Mouse (Mus musculus) embryonic facial prominence, embryonic 14.5 days (tissue): ENCODE data around the gene Ulk1. TPM values are rescaled to one million over a fixed set of nuclear protein-coding genes. Genes with fewer than 3 reads are reported as not detected.
A peak's percentile ranks its signal among the peaks of the same experiment; 100 is the strongest.

Experiments
- ATAC-seq: fragments of 200-750 bp; cut with Nextera tagmentation; 2 replicates; pipeline ENCODE4 v1.8.0; 2017; ENCODE audit warnings: low read depth, moderate number of reproducible peaks, moderate TSS enrichment
- DNase-seq: peaks from one replicate; pipeline ENCODE4 v3.0.0-alpha.2; 2015; ENCODE audit warnings: low spot score
- H3K27ac ChIP-seq: fragments of 300-500 bp; sonication (generic); replicated peaks from 2 replicates; pipeline ENCODE4 v1.5.1; 2014; ENCODE audit warnings: low read depth, mild to moderate bottlenecking, low read length, moderate library complexity
- H3K27me3 ChIP-seq: fragments of 300-500 bp; sonication (generic); replicated peaks from 2 replicates; pipeline ENCODE4 v1.6.1; 2014; ENCODE audit warnings: low read length; ENCODE audit not compliant: control insufficient read depth, insufficient read depth
- H3K36me3 ChIP-seq: fragments of 300-500 bp; sonication (generic); 2 replicates; pipeline ENCODE4 v1.6.1; 2014; ENCODE audit warnings: low read length, mixed read lengths; ENCODE audit not compliant: control insufficient read depth, insufficient read depth
- H3K4me1 ChIP-seq: fragments of 300-500 bp; sonication (generic); 2 replicates; pipeline ENCODE4 v1.6.1; 2014; ENCODE audit warnings: antibody characterized with exemption, low read length; ENCODE audit not compliant: control insufficient read depth, insufficient read depth
- H3K4me2 ChIP-seq: fragments of 300-500 bp; sonication (generic); 2 replicates; pipeline ENCODE4 v1.6.1; 2014; ENCODE audit warnings: low read depth, mild to moderate bottlenecking, low read length, moderate library complexity, mixed read lengths
- H3K4me3 ChIP-seq: fragments of 300-500 bp; sonication (generic); 2 replicates; pipeline ENCODE4 v1.5.1; 2014; ENCODE audit warnings: low read depth, mild to moderate bottlenecking, low read length
- H3K9ac ChIP-seq: fragments of 300-500 bp; sonication (generic); 2 replicates; pipeline ENCODE4 v1.6.1; 2014; ENCODE audit warnings: low read depth, mild to moderate bottlenecking, low read length, moderate library complexity, mixed read lengths
- H3K9me3 ChIP-seq: fragments of 300-500 bp; sonication (generic); 2 replicates; pipeline ENCODE4 v1.6.1; 2016; ENCODE audit warnings: low read length; ENCODE audit not compliant: control insufficient read depth
- WGBS: fragments of 180-500 bp; shearing (Covaris S2); extraction: QIAGEN DNeasy Blood & Tissue Kit; methylation state at CpG from one replicate; pipeline ENCODE4 v1.1.7; 2014; 5-methylcytosine and 5-hydroxymethylcytosine counted together
- polyA plus RNA-seq: library from polyadenylated mRNA; unstranded; fragments of >200 nt; fragmentation: Nextera tagmentation; extraction: Ambion mirVana; gene quantifications from 2 replicates; pipeline ENCODE4 v1.2.1, GENCODE M21; 2014

The Ulk1 gene
- polyA plus RNA-seq, 1 experiment from 2014 or later, result 25.9 TPM

DNA sequence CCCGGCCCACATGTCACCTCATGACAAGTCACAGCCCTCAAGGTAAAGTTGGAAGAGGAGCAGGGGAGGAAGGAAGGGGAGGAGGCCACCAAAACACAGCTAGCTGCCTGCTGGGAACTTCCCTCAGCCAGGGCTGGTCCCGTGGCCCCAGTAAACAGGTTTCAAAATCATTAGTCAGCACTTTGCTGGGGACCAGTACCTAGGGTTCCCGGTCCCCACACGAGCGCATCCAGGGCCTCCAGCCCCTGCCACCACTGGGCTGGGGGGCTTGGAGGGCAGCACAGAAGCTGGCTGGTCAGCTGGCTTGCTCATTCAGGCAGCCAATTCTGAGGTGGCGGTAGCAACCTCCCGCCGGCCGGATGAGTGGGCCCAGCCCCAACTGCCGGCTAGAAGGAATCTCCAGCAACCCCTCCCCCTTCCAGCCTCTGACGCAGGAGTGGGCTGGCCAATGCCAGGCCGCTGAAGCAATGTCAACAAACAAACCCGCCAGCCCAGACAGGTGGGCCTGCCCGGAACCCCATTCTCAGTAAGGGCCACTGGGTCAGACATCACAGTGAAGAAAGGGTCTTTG, 1.8 kb downstream of the Ulk1 start:
- Histone ChIP-seq H3K4me2 (peak overlapping the region; percentile 97), H3K9ac (peak overlapping the region; percentile 96), H3K27ac (peak overlapping the region; percentile 6; the same call in 1 of the 2 replicates), H3K36me3 (peaks cover 23% of the 10 kb centered on the region; the same call in 1 of the 2 replicates), H3K4me3 (peak overlapping the region; percentile 92), H3K4me1 (peaks cover 7% of the 10 kb centered on the region), H3K9me3 (no peaks in the 10 kb centered on the region), H3K27me3 (no peaks in the 10 kb centered on the region)
- peak; percentile 91 for DNase-seq
- ATAC-seq, result peak; percentile 51
- 3% methylated on average over 14 of the region's 14 CpGs for WGBS

DNA sequence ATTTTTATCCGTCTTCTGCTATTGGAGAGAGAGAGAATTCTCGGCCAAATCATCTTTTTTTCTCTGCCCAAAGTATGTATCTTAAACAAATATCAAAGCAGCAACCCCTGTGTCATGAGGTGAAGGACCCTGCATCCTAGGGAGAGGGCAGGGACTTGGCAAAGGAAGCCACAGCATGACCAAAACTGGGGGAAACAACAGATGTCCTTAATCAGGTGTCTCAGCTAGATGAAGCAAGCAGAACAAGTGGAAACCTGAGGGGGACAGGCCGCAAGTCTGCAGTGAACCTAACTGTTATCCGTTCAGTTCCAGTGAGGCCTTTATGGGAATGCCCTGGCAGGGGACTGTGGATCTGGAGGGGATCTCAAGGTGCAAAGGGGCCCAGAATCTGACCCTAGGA, 2.4 kb downstream of the Ulk1 start:
- ATAC-seq (no peak), DNase-seq (no peak)
- peak overlapping the region; percentile 92 for H3K4me3 ChIP-seq
- H3K4me1 ChIP-seq, result peaks cover 7% of the 10 kb centered on the region
- no peaks in the 10 kb centered on the region for H3K9me3 ChIP-seq
- 0 out of 2 replicates have a peak overlapping the region, but pooled peaks have one; percentile 6 for H3K27ac ChIP-seq
- no peaks in the 10 kb centered on the region for H3K27me3 ChIP-seq
- H3K9ac ChIP-seq, result peak overlapping the region; percentile 96
- 73% methylated on average over 4 of the region's 4 CpGs for WGBS
- H3K36me3 ChIP-seq, result peaks cover 24% of the 10 kb centered on the region; the same call in 1 of the 2 replicates
- H3K4me2 ChIP-seq, result peak overlapping the region; percentile 97

DNA sequence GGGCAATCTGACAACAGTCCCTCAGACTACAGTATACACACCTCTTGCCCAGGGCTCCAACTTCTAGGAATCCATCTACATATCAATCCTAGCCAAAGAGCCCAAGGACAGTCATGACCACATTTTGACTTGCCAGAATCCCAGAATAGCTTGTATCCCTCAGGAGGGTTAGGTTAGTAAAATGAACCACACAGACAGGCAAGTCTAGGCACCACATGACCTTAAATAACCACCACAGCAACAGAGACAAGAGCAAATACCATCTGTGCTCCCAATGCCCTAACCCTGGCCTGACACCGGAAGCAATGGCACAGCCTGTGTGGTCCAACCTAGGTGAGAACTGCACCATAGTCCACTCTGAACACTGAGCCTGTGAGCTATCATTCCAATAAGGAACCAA, 3.2 kb downstream of the Ulk1 start:
- ATAC-seq (no peak), DNase-seq (no peak)
- Histone ChIP-seq H3K36me3 (peaks cover 30% of the 10 kb centered on the region), H3K4me2 (no peak overlapping the region), H3K4me1 (peaks cover 7% of the 10 kb centered on the region), H3K27me3 (no peaks in the 10 kb centered on the region), H3K9me3 (no peaks in the 10 kb centered on the region), H3K4me3 (no peak overlapping the region), H3K27ac (no peak overlapping the region), H3K9ac (no peak overlapping the region)
- WGBS, result 83% methylated on average over 1 of the region's 1 CpGs

DNA sequence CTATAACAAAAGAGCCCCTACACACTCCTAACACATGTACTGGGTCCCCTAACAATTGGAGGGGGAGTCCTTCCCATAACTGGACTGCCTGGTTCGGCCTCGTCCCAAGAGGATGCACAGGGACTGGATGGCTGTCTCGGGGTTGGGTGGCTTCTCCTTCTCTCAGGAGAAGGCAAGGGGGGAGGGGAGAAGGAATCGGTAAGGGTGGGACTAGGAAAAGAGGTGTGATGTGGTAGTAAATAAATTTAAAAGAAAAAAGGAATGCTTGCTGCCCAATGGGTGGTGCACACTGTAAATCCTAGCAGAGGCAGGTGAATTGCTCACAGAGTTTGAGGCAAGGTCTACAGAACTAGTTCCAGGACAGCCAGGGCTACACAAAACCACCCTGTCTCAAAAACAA, 3.7 kb downstream of the Ulk1 start:
- ATAC-seq (no peak), DNase-seq (no peak)
- Histone ChIP-seq H3K27me3 (no peaks in the 10 kb centered on the region), H3K4me2 (no peak overlapping the region), H3K4me3 (no peak overlapping the region), H3K9me3 (no peaks in the 10 kb centered on the region), H3K27ac (no peak overlapping the region), H3K36me3 (peaks cover 35% of the 10 kb centered on the region), H3K9ac (no peak overlapping the region), H3K4me1 (peaks cover 7% of the 10 kb centered on the region)
- WGBS, result 82% methylated on average over 4 of the region's 4 CpGs

DNA sequence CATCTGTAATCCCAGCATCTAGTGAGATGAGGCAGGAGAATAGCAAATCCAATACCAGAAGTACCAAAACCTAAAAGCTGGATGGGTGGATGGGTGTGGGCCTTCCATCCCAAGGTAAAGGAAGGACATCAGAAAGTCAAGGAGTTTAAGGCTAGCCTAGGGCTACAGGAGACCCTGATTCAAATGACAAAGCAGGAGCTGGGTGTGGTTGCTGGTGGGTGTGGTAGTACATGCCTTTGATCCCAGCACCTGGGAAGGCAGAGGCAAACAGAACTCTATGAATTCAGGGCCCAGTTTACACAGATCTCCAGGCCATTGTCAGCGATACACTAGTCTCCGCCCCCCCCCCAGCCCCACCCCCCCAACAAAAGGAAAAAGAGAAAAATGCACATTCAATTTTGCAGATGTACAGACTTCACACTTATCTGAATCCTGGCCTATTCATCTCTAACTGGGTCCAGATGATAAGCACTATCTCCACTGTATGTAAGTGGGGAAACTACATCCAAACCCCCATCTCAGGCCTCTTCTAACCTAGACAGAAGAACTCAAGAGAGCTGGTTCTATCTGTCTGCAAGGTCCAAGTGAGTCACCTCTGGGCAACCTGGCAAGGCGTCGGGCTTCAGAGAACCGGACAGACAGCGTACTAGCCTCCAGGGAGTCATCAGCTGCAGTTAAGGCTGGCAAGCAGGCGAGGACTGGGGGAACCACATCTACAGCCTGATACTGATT, 5.7 kb downstream of the Ulk1 start:
- Histone ChIP-seq H3K27me3 (no peaks in the 10 kb centered on the region), H3K4me1 (peaks cover 9% of the 10 kb centered on the region), H3K9ac (no peak overlapping the region), H3K36me3 (peaks cover 52% of the 10 kb centered on the region), H3K4me3 (no peak overlapping the region), H3K9me3 (no peaks in the 10 kb centered on the region), H3K4me2 (no peak overlapping the region), H3K27ac (no peak overlapping the region)
- no peak for ATAC-seq
- WGBS, result 77% methylated on average over 7 of the region's 7 CpGs
- DNase-seq, result no peak

DNA sequence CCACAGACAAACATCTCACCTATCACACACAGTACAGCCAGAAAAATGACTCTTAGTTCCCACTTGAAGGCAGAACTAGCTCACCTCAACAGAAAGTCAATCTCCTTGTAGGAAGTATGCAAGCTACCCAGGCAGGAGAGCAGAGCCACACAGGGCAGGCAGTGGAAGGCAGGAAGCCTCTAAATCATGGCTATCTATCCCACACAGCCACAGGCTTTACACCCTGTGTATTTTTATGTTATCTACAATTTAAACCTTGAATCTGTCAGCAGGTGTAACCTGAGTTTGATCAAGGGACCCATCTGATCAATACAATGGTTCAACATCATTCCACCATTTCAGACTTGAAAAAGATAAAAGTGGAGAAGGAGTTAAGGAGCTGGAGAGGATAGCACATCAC, 7.1 kb downstream of the Ulk1 start:
- DNase-seq (no peak), ATAC-seq (no peak)
- no peaks in the 10 kb centered on the region for H3K9me3 ChIP-seq
- H3K9ac ChIP-seq, result no peak overlapping the region
- peaks cover 66% of the 10 kb centered on the region for H3K36me3 ChIP-seq
- H3K4me3 ChIP-seq, result no peak overlapping the region
- H3K27me3 ChIP-seq, result no peaks in the 10 kb centered on the region
- no peak overlapping the region for H3K27ac ChIP-seq
- H3K4me1 ChIP-seq, result peaks cover 6% of the 10 kb centered on the region
- H3K4me2 ChIP-seq, result no peak overlapping the region

DNA sequence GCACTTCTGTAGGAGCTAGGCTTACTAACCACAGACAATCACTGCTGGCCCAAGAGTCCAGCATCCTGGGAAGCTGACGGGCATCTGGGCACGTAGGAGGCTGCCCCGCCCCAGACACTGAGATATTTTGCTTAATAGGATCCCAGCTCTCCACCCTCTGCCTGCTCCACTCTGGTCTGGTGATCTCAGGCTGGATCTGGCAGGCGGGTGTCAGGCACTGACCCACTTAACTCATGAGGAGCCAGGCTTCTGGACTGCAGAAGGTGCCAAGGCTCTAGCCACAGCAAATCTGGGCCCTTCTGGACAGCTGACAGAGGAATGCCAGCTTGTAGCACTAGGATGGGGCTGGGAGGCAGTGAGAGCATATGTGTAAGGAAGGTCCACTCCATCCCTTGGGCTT, 7.7 kb downstream of the Ulk1 start:
- peaks cover 72% of the 10 kb centered on the region for H3K36me3 ChIP-seq
- H3K27me3 ChIP-seq, result no peaks in the 10 kb centered on the region

DNA sequence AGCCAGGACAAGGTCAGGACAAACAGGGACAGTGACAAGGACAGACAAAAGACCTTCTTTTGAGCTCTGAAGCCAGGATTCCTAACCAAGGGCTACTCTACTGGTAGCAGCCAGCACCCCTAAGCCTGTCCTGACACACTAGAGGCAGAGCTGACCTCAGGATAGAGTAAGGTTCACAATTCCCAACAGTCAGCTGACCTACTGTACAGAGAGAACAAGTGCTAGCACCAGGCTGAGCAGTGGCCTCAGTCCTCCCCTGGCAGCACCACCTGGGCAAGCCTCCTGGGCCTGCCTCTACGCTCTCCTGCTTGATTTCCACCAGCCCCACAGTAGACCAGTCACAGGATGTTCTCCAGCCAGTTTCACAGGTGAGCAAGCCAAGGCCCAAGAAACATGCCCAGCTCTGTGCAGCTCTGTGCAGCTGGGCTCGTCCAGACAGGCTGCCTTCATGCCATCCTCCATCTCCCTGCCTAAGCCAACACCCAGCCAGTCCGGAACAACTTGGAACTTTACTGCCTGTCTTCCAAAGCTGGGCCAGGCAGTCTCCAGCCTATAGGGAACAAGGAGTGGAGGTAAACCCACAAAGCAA, 8.8 kb downstream of the Ulk1 start:
- ATAC-seq (peak; percentile 42), DNase-seq (peak; percentile 11)
- Histone ChIP-seq H3K9ac (no peak overlapping the region), H3K4me2 (no peak overlapping the region), H3K4me1 (peaks cover 2% of the 10 kb centered on the region; the same call in 1 of the 2 replicates), H3K36me3 (peaks cover 82% of the 10 kb centered on the region), H3K9me3 (no peaks in the 10 kb centered on the region), H3K27me3 (no peaks in the 10 kb centered on the region), H3K4me3 (no peak overlapping the region), H3K27ac (no peak overlapping the region)
- WGBS, result 78% methylated on average over 3 of the region's 3 CpGs

More for the DNA sequence above, 7.7 kb downstream of the Ulk1 start:
- DNase-seq (no peak), ATAC-seq (no peak)
- 82% methylated on average over 4 of the region's 4 CpGs for WGBS
- Histone ChIP-seq H3K4me3 (no peak overlapping the region), H3K4me2 (no peak overlapping the region), H3K4me1 (peaks cover 2% of the 10 kb centered on the region; the same call in 1 of the 2 replicates), H3K9ac (no peak overlapping the region), H3K27ac (no peak overlapping the region), H3K9me3 (no peaks in the 10 kb centered on the region)
